Mouse (Mus musculus) embryonic facial prominence, embryonic 14.5 days (tissue): ENCODE results near the gene Slc36a2. TPM values are rescaled to one million over a fixed set of nuclear protein-coding genes. Genes with fewer than 3 reads are reported as not detected.

Source experiments
- ATAC-seq: fragments of 200-750 bp; cut with Nextera tagmentation; 2 replicates; pipeline ENCODE4 v1.8.0; 2017; ENCODE audit warnings: low read depth, moderate number of reproducible peaks, moderate TSS enrichment
- DNase-seq: peaks from one replicate; pipeline ENCODE4 v3.0.0-alpha.2; 2015; ENCODE audit warnings: low spot score
- H3K27ac ChIP-seq: fragments of 300-500 bp; sonication (generic); replicated peaks from 2 replicates; pipeline ENCODE4 v1.5.1; 2014; ENCODE audit warnings: low read depth, mild to moderate bottlenecking, low read length, moderate library complexity
- H3K27me3 ChIP-seq: fragments of 300-500 bp; sonication (generic); replicated peaks from 2 replicates; pipeline ENCODE4 v1.6.1; 2014; ENCODE audit warnings: low read length; ENCODE audit not compliant: control insufficient read depth, insufficient read depth
- H3K36me3 ChIP-seq: fragments of 300-500 bp; sonication (generic); 2 replicates; pipeline ENCODE4 v1.6.1; 2014; ENCODE audit warnings: low read length, mixed read lengths; ENCODE audit not compliant: control insufficient read depth, insufficient read depth
- H3K4me1 ChIP-seq: fragments of 300-500 bp; sonication (generic); 2 replicates; pipeline ENCODE4 v1.6.1; 2014; ENCODE audit warnings: antibody characterized with exemption, low read length; ENCODE audit not compliant: control insufficient read depth, insufficient read depth
- H3K4me2 ChIP-seq: fragments of 300-500 bp; sonication (generic); 2 replicates; pipeline ENCODE4 v1.6.1; 2014; ENCODE audit warnings: low read depth, mild to moderate bottlenecking, low read length, moderate library complexity, mixed read lengths
- H3K4me3 ChIP-seq: fragments of 300-500 bp; sonication (generic); 2 replicates; pipeline ENCODE4 v1.5.1; 2014; ENCODE audit warnings: low read depth, mild to moderate bottlenecking, low read length
- H3K9ac ChIP-seq: fragments of 300-500 bp; sonication (generic); 2 replicates; pipeline ENCODE4 v1.6.1; 2014; ENCODE audit warnings: low read depth, mild to moderate bottlenecking, low read length, moderate library complexity, mixed read lengths
- H3K9me3 ChIP-seq: fragments of 300-500 bp; sonication (generic); 2 replicates; pipeline ENCODE4 v1.6.1; 2016; ENCODE audit warnings: low read length; ENCODE audit not compliant: control insufficient read depth
- WGBS: fragments of 180-500 bp; shearing (Covaris S2); extraction: QIAGEN DNeasy Blood & Tissue Kit; methylation state at CpG from one replicate; pipeline ENCODE4 v1.1.7; 2014; 5-methylcytosine and 5-hydroxymethylcytosine counted together
- polyA plus RNA-seq: library from polyadenylated mRNA; unstranded; fragments of >200 nt; fragmentation: Nextera tagmentation; extraction: Ambion mirVana; gene quantifications from 2 replicates; pipeline ENCODE4 v1.2.1, GENCODE M21; 2014

Slc36a2 gene
- polyA plus RNA-seq, 1 experiment from 2014 or later, result 6.3 TPM

DNA sequence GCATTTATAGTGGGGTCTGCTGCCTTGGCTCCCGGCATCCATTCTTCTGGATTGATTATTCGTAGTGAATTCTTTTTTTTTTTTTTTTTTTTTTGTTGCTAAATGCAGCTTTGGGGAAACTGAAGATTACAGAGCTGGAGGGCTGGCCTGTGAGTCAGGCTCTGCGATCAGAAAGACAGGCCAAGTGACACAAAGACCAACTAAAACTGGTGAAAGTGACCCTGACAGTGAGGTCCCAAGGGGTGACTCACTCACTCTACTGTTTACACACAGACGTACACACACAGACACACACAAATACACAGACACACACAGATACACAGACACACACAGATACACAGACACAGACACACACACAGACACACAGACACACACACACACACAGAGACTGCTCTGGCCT, 14.4 kb downstream of the Slc36a2 start:
- no peak overlapping the region for H3K4me3 ChIP-seq
- H3K36me3 ChIP-seq, result no peaks in the 10 kb centered on the region
- ATAC-seq, result no peak
- no peak overlapping the region for H3K9ac ChIP-seq
- H3K9me3 ChIP-seq, result no peaks in the 10 kb centered on the region
- no peak overlapping the region for H3K4me2 ChIP-seq
- H3K27ac ChIP-seq, result no peak overlapping the region
- no peak for DNase-seq
- 85% methylated on average over 4 of the region's 4 CpGs for WGBS
- H3K27me3 ChIP-seq, result no peaks in the 10 kb centered on the region
- no peaks in the 10 kb centered on the region for H3K4me1 ChIP-seq

- 83% methylated on average over 6 of the region's 6 CpGs for WGBS
- no peak overlapping the region for H3K9ac ChIP-seq
- H3K4me1 ChIP-seq, result no peaks in the 10 kb centered on the region
- no peak overlapping the region for H3K4me2 ChIP-seq
- H3K4me3 ChIP-seq, result no peak overlapping the region
- no peak overlapping the region for H3K27ac ChIP-seq
- no peak for DNase-seq
- H3K36me3 ChIP-seq, result no peaks in the 10 kb centered on the region
- H3K27me3 ChIP-seq, result no peaks in the 10 kb centered on the region
- no peaks in the 10 kb centered on the region for H3K9me3 ChIP-seq
- no peak for ATAC-seq
Observed at GRCm38 (mm10) chr11:55168914-55169313, 16.0 kb downstream of the Slc36a2 start.

DNA sequence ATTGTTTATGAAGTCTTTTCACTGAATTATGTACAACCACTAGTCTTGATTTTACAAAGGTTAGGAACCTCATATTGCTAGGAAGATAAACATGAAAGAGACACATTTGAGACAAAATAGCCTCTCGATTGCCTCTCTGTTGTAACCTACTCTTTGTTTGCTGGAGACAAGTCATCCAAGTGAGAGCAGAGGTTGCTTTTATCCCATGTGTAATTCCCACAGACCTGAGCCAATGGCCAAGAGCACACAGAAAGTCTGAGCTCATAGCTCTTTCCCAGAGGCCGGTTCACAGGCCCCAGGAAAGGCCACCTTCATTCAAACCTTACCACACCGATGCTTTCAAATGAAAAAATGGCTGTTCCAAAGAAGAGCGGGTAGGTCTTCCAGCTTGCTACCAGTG, 16.4 kb downstream of the Slc36a2 start:
- no peak for ATAC-seq
- Histone ChIP-seq H3K4me1 (no peaks in the 10 kb centered on the region), H3K9me3 (no peaks in the 10 kb centered on the region), H3K27ac (no peak overlapping the region), H3K9ac (no peak overlapping the region), H3K4me3 (no peak overlapping the region), H3K4me2 (no peak overlapping the region), H3K36me3 (no peaks in the 10 kb centered on the region), H3K27me3 (no peaks in the 10 kb centered on the region)
- 85% methylated on average over 4 of the region's 4 CpGs for WGBS
- DNase-seq, result no peak

DNA sequence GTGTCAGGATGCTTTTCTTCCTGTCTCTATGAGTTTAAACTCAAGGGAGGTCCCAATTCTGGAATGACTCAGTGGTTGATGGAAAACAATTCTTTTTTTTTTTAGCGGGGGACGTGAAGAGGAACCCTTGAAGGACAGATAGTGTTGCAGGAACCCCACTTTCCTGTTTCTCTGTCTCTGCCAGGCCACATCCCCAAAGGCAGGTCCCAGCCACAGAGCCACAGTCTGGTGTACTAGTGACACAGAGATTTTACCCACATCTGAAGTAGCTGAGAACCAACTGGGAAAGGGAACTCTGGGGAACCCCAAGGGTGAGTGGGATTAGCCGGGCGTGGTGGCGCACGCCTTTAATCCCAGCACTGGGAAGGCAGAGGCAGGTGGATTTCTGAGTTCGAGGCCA, 19.1 kb downstream of the Slc36a2 start:
- no peak overlapping the region for H3K9ac ChIP-seq
- H3K4me3 ChIP-seq, result no peak overlapping the region
- no peaks in the 10 kb centered on the region for H3K4me1 ChIP-seq
- H3K9me3 ChIP-seq, result no peaks in the 10 kb centered on the region
- no peaks in the 10 kb centered on the region for H3K27me3 ChIP-seq
- DNase-seq (no peak), ATAC-seq (no peak)
- 90% methylated on average over 7 of the region's 7 CpGs for WGBS
- H3K36me3 ChIP-seq, result no peaks in the 10 kb centered on the region
- H3K27ac ChIP-seq, result no peak overlapping the region
- H3K4me2 ChIP-seq, result no peak overlapping the region

- Histone ChIP-seq H3K4me3 (no peak overlapping the region), H3K9ac (no peak overlapping the region), H3K36me3 (no peaks in the 10 kb centered on the region), H3K27ac (no peak overlapping the region), H3K27me3 (no peaks in the 10 kb centered on the region), H3K4me1 (no peaks in the 10 kb centered on the region), H3K9me3 (no peaks in the 10 kb centered on the region), H3K4me2 (no peak overlapping the region)
- DNase-seq (no peak), ATAC-seq (no peak)
- WGBS, result 44% methylated on average over 3 of the region's 3 CpGs
Observed at GRCm38 (mm10) chr11:55164723-55165122, 20.2 kb downstream of the Slc36a2 start.

DNA sequence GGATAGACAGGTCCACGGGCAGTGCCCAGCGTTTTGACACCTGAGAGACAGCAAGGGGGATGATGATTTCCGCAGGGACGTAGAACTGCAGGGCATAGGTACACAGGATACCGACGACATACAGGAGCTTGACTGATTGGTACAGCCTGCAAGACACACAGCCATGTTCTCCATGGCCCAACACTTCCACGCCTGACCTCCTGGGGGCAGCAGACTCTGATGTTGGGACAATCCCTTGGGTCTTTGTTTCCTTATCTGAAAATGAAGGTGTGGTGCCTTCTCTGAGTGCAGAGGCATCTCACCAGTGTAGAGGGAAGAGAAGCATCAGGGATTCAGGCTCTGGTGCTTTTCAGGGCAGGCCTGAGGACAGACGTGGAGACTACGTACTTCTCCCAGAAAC, 22.2 kb downstream of the Slc36a2 start:
- Histone ChIP-seq H3K4me2 (no peak overlapping the region), H3K36me3 (no peaks in the 10 kb centered on the region), H3K27ac (no peak overlapping the region), H3K27me3 (no peaks in the 10 kb centered on the region), H3K4me3 (no peak overlapping the region), H3K9me3 (no peaks in the 10 kb centered on the region), H3K4me1 (no peaks in the 10 kb centered on the region), H3K9ac (no peak overlapping the region)
- no peak for DNase-seq
- WGBS, result 46% methylated on average over 9 of the region's 9 CpGs
- no peak for ATAC-seq

DNA sequence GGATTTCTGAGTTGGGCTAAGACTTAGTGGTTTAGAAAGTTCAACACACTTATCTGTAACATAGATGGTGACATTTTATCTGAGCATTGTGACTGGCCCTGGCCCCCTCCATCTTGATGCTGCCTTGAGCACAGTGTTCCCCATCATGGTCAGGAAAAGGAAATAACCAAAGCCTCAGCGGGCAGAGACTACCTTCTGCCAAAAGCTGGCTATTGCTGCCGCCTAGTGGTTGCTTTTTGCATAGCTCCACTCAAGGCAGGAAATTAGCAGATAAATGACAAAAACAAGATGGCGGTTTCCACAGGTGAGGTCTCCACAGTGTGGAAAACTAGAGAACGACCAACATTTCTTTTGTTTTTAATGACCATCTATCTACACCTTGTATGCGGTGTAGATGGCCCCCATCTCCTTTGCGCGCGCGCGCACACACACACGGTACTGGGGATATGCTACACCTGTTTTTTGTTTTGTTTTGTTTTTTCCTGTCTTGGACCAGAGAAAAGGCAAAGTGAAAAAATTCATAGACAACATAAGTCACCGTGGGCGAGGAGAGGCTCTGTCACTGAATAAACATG, 26.0 kb downstream of the Slc36a2 start:
- Histone ChIP-seq H3K4me3 (no peak overlapping the region), H3K4me1 (no peaks in the 10 kb centered on the region), H3K4me2 (no peak overlapping the region), H3K9ac (no peak overlapping the region), H3K27me3 (no peaks in the 10 kb centered on the region), H3K9me3 (no peaks in the 10 kb centered on the region), H3K27ac (no peak overlapping the region), H3K36me3 (no peaks in the 10 kb centered on the region)
- ATAC-seq (peak; percentile 50; the same call in 1 of the 2 replicates), DNase-seq (peak; percentile 72)
- 51% methylated on average over 13 of the region's 13 CpGs for WGBS

DNA sequence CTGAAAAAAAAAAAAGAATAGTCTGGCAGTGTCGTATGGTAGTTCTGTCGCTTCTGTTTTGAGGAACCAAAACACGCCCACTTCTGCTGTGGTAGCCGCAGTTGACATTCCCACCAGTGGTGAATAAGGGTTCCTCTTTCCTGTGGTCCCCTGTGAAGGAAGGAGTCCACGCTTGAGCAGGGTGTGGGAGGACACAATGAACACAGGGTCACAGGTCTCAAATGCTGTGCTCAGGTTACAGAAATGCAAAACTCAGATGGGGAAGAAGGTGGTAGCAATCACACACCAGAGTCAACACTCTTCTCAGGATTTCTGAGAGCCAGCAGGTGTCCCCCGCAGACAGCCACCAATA, 29.8 kb downstream of the Slc36a2 start:
- DNase-seq (no peak), ATAC-seq (no peak)
- 70% methylated on average over 6 of the region's 6 CpGs for WGBS
- H3K9me3 ChIP-seq, result no peaks in the 10 kb centered on the region
- no peaks in the 10 kb centered on the region for H3K4me1 ChIP-seq
- H3K4me2 ChIP-seq, result no peak overlapping the region
- no peaks in the 10 kb centered on the region for H3K27me3 ChIP-seq
- H3K27ac ChIP-seq, result no peak overlapping the region
- H3K4me3 ChIP-seq, result no peak overlapping the region
- no peaks in the 10 kb centered on the region for H3K36me3 ChIP-seq
- H3K9ac ChIP-seq, result no peak overlapping the region

DNA sequence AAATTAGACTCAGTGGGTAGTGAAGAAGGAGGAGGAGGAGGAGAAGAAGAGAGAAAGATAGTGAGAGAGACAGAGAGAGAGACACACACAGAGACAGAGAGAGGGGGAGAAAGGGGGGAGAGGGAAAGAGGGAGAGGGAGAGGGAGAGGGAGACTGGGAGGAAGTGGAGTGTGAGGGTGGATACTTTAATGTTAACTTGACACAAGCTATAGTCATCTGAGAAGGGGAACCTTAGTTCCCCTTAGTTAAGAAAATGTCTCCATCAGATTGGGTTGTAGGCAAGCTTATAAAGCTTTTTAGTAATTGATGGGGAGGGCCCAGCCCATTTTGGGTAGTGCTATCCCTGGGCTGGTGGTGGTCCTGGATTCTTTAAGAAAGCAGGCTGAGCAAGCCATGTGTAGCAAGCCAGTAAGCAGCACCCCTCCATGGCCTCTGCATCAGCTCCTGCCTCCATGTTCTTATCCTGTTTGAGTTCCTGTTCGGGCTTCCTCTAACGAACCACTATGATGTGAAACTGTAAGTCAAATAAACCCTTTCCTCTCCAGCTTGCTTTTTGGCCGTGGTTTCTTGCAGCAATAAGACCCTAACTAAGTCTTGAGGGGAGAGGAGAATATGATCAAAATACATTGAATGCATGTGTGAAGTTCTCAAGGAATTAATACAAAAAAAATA, 30.3 kb downstream of the Slc36a2 start:
- 61% methylated on average over 3 of the region's 3 CpGs for WGBS
- Histone ChIP-seq H3K9me3 (no peaks in the 10 kb centered on the region), H3K27ac (no peak overlapping the region), H3K4me3 (no peak overlapping the region), H3K36me3 (no peaks in the 10 kb centered on the region), H3K4me1 (no peaks in the 10 kb centered on the region), H3K9ac (no peak overlapping the region), H3K4me2 (no peak overlapping the region), H3K27me3 (no peaks in the 10 kb centered on the region)
- ATAC-seq, result no peak
- DNase-seq, result no peak
